Mouse (Mus musculus) G1E (cell line): ENCODE data around the gene Spink2.

Experiments
- CTCF ChIP-seq: IDR thresholded peaks from 2 replicates; pipeline ENCODE4 v1.5.1; 2012; ENCODE audit warnings: low read depth, low read length, inconsistent platforms, mixed read lengths
- GATA1 ChIP-seq: IDR thresholded peaks from 2 replicates; pipeline ENCODE4 v1.6.1; 2012; ENCODE audit warnings: borderline replicate concordance, low read length, inconsistent platforms, mixed read lengths
- GATA2 ChIP-seq: IDR thresholded peaks from 2 replicates; pipeline ENCODE4 v1.6.1; 2012; ENCODE audit warnings: low read depth, low read length, inconsistent platforms, borderline replicate concordance
- POLR2AphosphoS5 ChIP-seq: IDR thresholded peaks from 2 replicates; pipeline ENCODE4 v1.6.1; 2012; ENCODE audit warnings: low read depth, low read length, inconsistent platforms; ENCODE audit not compliant: insufficient replicate concordance
- TAL1 ChIP-seq: conservative IDR thresholded peaks from 2 replicates; pipeline ENCODE4 v1.6.1; 2012; ENCODE audit warnings: low read depth, low read length, inconsistent platforms, mixed read lengths

DNA sequence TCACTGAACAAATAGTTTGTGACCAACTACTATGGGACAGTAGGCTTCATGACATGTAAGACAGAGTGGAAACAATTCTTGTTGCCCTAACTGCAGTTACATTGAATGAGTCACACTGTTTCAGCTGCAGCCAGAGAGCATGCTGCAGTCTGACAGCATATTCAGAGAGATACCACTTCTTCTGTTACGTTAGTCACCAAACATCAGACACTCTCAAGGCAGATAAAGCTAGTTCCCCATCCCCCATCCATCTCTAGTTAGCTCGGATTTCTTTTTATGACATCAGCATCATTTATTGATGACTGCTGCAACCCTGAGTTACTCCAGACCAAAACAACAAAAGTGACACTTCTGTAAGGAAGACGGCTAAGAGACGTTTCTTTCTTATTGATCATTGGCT lies 36.5 kb downstream of the Spink2 start:
- TF ChIP-seq POLR2AphosphoS5 (no peak), CTCF (no peak), GATA1 (no peak), GATA2 (no peak), TAL1 (no peak)
